Mouse (Mus musculus) ES-Bruce4 (cell line): ENCODE results near the gene Rwdd3.

ENCODE experiments used
- CTCF ChIP-seq: IDR thresholded peaks from one replicate; pipeline ENCODE4 v1.8.1; 2011; ENCODE audit warnings: low read depth, low read length
- EP300 ChIP-seq: IDR thresholded peaks from 2 replicates; pipeline ENCODE4 v1.6.1; 2011; ENCODE audit warnings: low read depth, low read length; ENCODE audit not compliant: insufficient read depth

- TF ChIP-seq CTCF (peak; percentile 61), EP300 (no peak)
These were observed at the start of gene Rwdd3 for GRCm38 (mm10) chr3:121171243-121171871.
